Mouse (Mus musculus) cerebellum, adult 9-10 months (tissue): ENCODE data around the gene Svbp.

ENCODE experiments used
- DNase-seq: peaks from one replicate; pipeline ENCODE4 v3.0.0; 2022

Svbp gene

GRCm38 (mm10) chr4:119247462-119248235 lies 52.5 kb downstream of the Svbp start:
- DNase-seq: no peak

- DNase-seq: no peak
Observed at GRCm38 (mm10) chr4:119248407-119248965, 53.4 kb downstream of the Svbp start.
